Mouse (Mus musculus): ENCODE measurements around the gene Kcnk4.

The Kcnk4 gene

GRCm38 (mm10) chr19:6877965-6878364 is 56.4 kb downstream of the Kcnk4 start:
- no peak for DNase-seq (ENCODE audit: low spot score)

- DNase-seq (ENCODE audit: low spot score) = no peak
Measured at GRCm38 (mm10) chr19:6876799-6877198, 57.5 kb downstream of the Kcnk4 start.

GRCm38 (mm10) chr19:6875834-6876233 is 58.5 kb downstream of the Kcnk4 start:
- DNase-seq (ENCODE audit: low spot score) = no peak

GRCm38 (mm10) chr19:6874257-6874656 is 60.1 kb downstream of the Kcnk4 start:
- DNase-seq (ENCODE audit: low spot score) = no peak
